Mouse (Mus musculus): Measurements from ENCODE around the gene Ucn2.

GRCm38 (mm10) chr9:108990462-108990820 is 4.6 kb downstream of the Ucn2 start:
- no peak for TF ChIP-seq EP300 (IDR thresholded peaks at IDR 0.05; ENCODE audit: low read depth)
- TF ChIP-seq CTCF (IDR thresholded peaks at IDR 0.05; ENCODE audit: low read depth), result no peak

Measured in liver, embryonic 14.5 days (tissue).